In the genomic region with DNA sequence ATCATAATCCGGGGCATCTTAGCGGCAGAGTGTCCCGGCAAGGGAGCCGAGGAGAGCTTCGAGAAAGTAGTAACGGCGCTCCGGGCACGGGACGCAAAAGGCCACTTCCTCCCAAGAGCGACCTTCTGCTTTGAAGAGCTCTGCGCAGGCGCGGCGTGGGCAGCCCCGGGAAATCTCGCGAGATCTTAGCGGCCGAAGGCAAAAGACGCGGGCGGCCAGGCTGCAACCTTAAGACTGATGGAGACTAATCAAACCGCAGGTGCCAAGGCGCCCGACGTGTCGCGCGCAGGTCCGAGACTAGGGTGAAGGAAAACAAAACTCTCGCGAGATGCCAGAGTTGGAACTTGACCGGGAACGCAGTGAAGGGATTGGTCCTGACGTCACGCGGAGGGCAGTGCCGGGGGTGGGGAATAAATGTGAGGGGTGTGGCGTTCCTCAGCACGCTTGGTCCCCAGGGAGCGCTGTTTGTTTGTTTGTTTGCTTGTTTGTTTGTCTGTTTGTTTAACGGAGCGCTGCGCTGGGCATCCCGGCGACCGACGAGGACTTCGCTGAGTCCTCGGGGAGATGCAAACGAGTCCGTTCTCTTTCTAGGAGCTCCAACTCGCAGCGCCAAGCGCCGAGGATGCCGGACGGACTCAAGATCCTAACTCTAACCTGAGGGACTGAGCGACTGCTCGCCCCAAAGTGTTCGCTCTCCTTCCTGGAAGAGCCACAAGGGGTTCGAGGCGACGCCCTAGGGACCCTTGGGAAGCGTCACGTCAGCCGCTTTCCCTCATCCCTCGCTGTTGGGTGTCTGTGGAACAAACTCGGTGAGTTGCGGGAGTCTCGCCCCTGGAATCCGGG, we compare ENCODE assay signal across 8 mouse cellular contexts. TPM values are rescaled to one million over a fixed set of nuclear protein-coding genes. Genes with fewer than 3 reads are reported as not detected.
DNase-seq lines count a peak whose midpoint lies in the region; ATAC-seq and TF ChIP-seq lines count a peak whose summit lies in the region.

TSS of gene Cdc5l (minus strand) at position 319 of the 843 bp plus-strand sequence.

- H3K4me3 ChIP-seq in G1E (ENCODE audit: low read depth, low read length) = peak within 1 kb of the TSS; percentile 95
- H3K4me3 ChIP-seq in forebrain, embryonic 16.5 days (replicated peaks; ENCODE audit: low read length) = peak within 1 kb of the TSS; percentile 91
- H3K4me3 ChIP-seq in layer of hippocampus, adult 2 months = peak within 1 kb of the TSS; percentile 84
- peak within 1 kb of the TSS; percentile 92 for H3K4me3 ChIP-seq in lung, embryonic 14.5 days (ENCODE audit: low read depth, low read length)
- H3K4me3 ChIP-seq in olfactory bulb, adult 2 months (ENCODE audit: insufficient read depth, low read depth, low read length) = peak within 1 kb of the TSS; percentile 59
- H3K4me3 ChIP-seq in thymus, adult 2 months (ENCODE audit: control insufficient read depth, insufficient read depth, low read length) = peak within 1 kb of the TSS; percentile 91

- no peaks in the 10 kb centered on the region for H3K27me3 ChIP-seq in G1E (ENCODE audit: insufficient read depth, low read length)
- H3K27me3 ChIP-seq in forebrain, embryonic 16.5 days (replicated peaks; ENCODE audit: control insufficient read depth, insufficient read depth, low read length) = no peaks in the 10 kb centered on the region
- no peaks in the 10 kb centered on the region for H3K27me3 ChIP-seq in lung, embryonic 14.5 days (ENCODE audit: insufficient read depth, low read length)
- H3K27me3 ChIP-seq in thymus, adult 2 months (ENCODE audit: control insufficient read depth, insufficient read depth, low read length) = no peaks in the 10 kb centered on the region

- no peaks in the 10 kb centered on the region for H3K9me3 ChIP-seq in G1E (replicated peaks)
- no peaks in the 10 kb centered on the region for H3K9me3 ChIP-seq in forebrain, embryonic 16.5 days (ENCODE audit: control insufficient read depth, low read length)
- no peaks in the 10 kb centered on the region for H3K9me3 ChIP-seq in lung, embryonic 14.5 days (ENCODE audit: low read depth, low read length)

- H3K27ac ChIP-seq in forebrain, embryonic 16.5 days (ENCODE audit: low read length) = peak within 1 kb of the TSS; percentile 97
- H3K27ac ChIP-seq in layer of hippocampus, adult 2 months = peak within 1 kb of the TSS; percentile 95
- H3K27ac ChIP-seq in lung, embryonic 14.5 days (ENCODE audit: low read depth) = peak within 1 kb of the TSS; percentile 98
- H3K27ac ChIP-seq in olfactory bulb, adult 2 months (ENCODE audit: insufficient read depth, low read depth, low read length) = peak within 1 kb of the TSS; percentile 86
- peak within 1 kb of the TSS; percentile 46 for H3K27ac ChIP-seq in thymus, adult 2 months (ENCODE audit: control insufficient read depth, insufficient read depth, low read length)

- peak within 1 kb of the TSS; percentile 75 for H3K4me2 ChIP-seq in forebrain, embryonic 16.5 days (ENCODE audit: low read length)
- H3K4me2 ChIP-seq in lung, embryonic 14.5 days = peak within 1 kb of the TSS; percentile 95

- no peak for TF ChIP-seq CTCF in G1E (IDR thresholded peaks at IDR 0.05; ENCODE audit: low read depth, low read length)
- peak; percentile 52 for TF ChIP-seq CTCF in layer of hippocampus, adult 2 months (conservative IDR thresholded peaks at IDR 0.05)
- peak; percentile 43 for TF ChIP-seq CTCF in lung, embryonic 14.5 days (IDR thresholded peaks at IDR 0.05; ENCODE audit: low read depth)
- TF ChIP-seq CTCF in olfactory bulb, adult 2 months (IDR thresholded peaks at IDR 0.05; ENCODE audit: insufficient read depth, low read depth, low read length) = no peak; the same call in 1 of the 2 replicates
- no peak for TF ChIP-seq CTCF in thymus, adult 2 months (IDR thresholded peaks at IDR 0.05; ENCODE audit: borderline replicate concordance, control insufficient read depth, extremely low read depth, insufficient read depth, low read length, poor library complexity)

- peaks cover 6% of the 10 kb centered on the region for H3K36me3 ChIP-seq in G1E (replicated peaks)
- H3K36me3 ChIP-seq in forebrain, embryonic 16.5 days (ENCODE audit: control insufficient read depth, insufficient read depth) = no peaks in the 10 kb centered on the region
- H3K36me3 ChIP-seq in lung, embryonic 14.5 days (ENCODE audit: insufficient read depth) = peaks cover 10% of the 10 kb centered on the region; the same call in 1 of the 2 replicates
- H3K36me3 ChIP-seq in thymus, adult 2 months (ENCODE audit: control insufficient read depth, insufficient read depth, low read length) = no peaks in the 10 kb centered on the region

- intact Hi-C loops in heart, postnatal 36 days (cut with DNase I) = no loop called here

- peak; percentile 87 for DNase-seq in G1E (ENCODE audit: low spot score)
- DNase-seq in cerebellum, adult 18-20 months = peak; percentile 97 to 98
- DNase-seq in heart, postnatal 36 days = peak; percentile 96 to 98
- DNase-seq in layer of hippocampus, adult 2 months (ENCODE audit: low spot score in 2 of 2) = peak; percentile 96 to 97
- DNase-seq in lung, embryonic 14.5 days = peak; percentile 99
- DNase-seq in thymus, adult 2 months = peak; percentile 90

- TF ChIP-seq POLR2A in olfactory bulb, adult 2 months (IDR thresholded peaks at IDR 0.05; ENCODE audit: insufficient read depth, low read depth, low read length) = peak; percentile 94
- peak; percentile 90 for TF ChIP-seq POLR2A in thymus, adult 2 months (IDR thresholded peaks at IDR 0.05; ENCODE audit: control insufficient read depth, extremely low read depth, insufficient read depth, low read length, poor library complexity)

- H3K4me1 ChIP-seq in G1E (ENCODE audit: insufficient read depth, low read depth, low read length) = peaks cover 31% of the 10 kb centered on the region
- peaks cover 21% of the 10 kb centered on the region for H3K4me1 ChIP-seq in forebrain, embryonic 16.5 days (replicated peaks; ENCODE audit: control insufficient read depth, insufficient read depth, low read length)
- peaks cover 13% of the 10 kb centered on the region for H3K4me1 ChIP-seq in lung, embryonic 14.5 days (ENCODE audit: insufficient read depth)
- H3K4me1 ChIP-seq in olfactory bulb, adult 2 months (ENCODE audit: control insufficient read depth, insufficient read depth, low read length) = peaks cover 2% of the 10 kb centered on the region; the same call in 1 of the 2 replicates
- peaks cover 2% of the 10 kb centered on the region; the same call in 1 of the 2 replicates for H3K4me1 ChIP-seq in thymus, adult 2 months (replicated peaks; ENCODE audit: control insufficient read depth, insufficient read depth, low read length)

- under 1% methylated on average over 73 of the region's 73 CpGs for WGBS in forebrain, embryonic 16.5 days
- under 1% methylated on average over 73 of the region's 73 CpGs for WGBS in lung, embryonic 14.5 days
- under 1% methylated on average over 73 of the region's 73 CpGs for WGBS in olfactory bulb, adult 2 months
- WGBS in thymus, adult 2 months = under 1% methylated on average over 73 of the region's 73 CpGs

- H3K9ac ChIP-seq in forebrain, embryonic 16.5 days (replicated peaks; ENCODE audit: low read depth, low read length) = peak within 1 kb of the TSS; percentile 90
- H3K9ac ChIP-seq in lung, embryonic 14.5 days = peak within 1 kb of the TSS; percentile 91

- peak; percentile 96 for ATAC-seq in G1E (ENCODE audit: extremely low read depth, insufficient number of reproducible peaks, low FRiP score, poor library complexity, severe bottlenecking)
- peak; percentile 97 for ATAC-seq in forebrain, embryonic 16.5 days
- peak; percentile 99 for ATAC-seq in lung, embryonic 14.5 days (ENCODE audit: insufficient read depth)

RNA-seq across cellular contexts. Expression of gene Cdc5l, which starts in this region (rescaled TPM):
- 73.2 and 78.5 TPM in 2 replicates for total RNA-seq in G1E (2014; fragmentation: Nextera tagmentation)
- 106 and 109 TPM in 2 replicates for total RNA-seq in G1E (2017)
- polyA plus RNA-seq in G1E (2012) = 6.5 and 7.5 TPM in 2 replicates
- polyA plus RNA-seq in forebrain, embryonic 16.5 days (2015; fragmentation: Nextera tagmentation; extraction: Ambion mirVana) = 68.3 and 72.6 TPM in 2 replicates
- 10 to 100 TPM; 36.2 to 38.2 TPM for total RNA-seq in heart, postnatal 36 days (2021)
- total RNA-seq in layer of hippocampus, adult 2 months (2021) = 10 to 100 TPM; 55.7 to 57.5 TPM
- polyA plus RNA-seq in lung, embryonic 14.5 days (2014; fragmentation: Nextera tagmentation; extraction: Ambion mirVana) = 63.8 and 68.1 TPM in 2 replicates
- not detected in 2 replicates for polyA plus RNA-seq in olfactory bulb, adult 2 months (2012; ENCODE audit: insufficient read depth, insufficient read length, low replicate concordance, missing spikeins)
- polyA plus RNA-seq in thymus, adult 2 months (2012; rRNA removed) = 14.3 and 17.4 TPM in 2 replicates

Comparison
In these comparisons a context has a peak if more than half of its experiments do, and no peak if none do; other contexts are left out.
1. Peak in every context shown above with its lines: DNase-seq, ATAC-seq, H3K4me3 ChIP-seq and H3K27ac ChIP-seq.
2. CTCF ChIP-seq: peak in layer of hippocampus, adult 2 months (single experiment) and lung, embryonic 14.5 days (single experiment); none in G1E (single experiment), olfactory bulb, adult 2 months (single experiment) and thymus, adult 2 months (single experiment).
3. H3K27ac ChIP-seq: peak in every context shown above with its lines; median percentile 98 in lung, embryonic 14.5 days; 97 in forebrain, embryonic 16.5 days; 95 in layer of hippocampus, adult 2 months; 86 in olfactory bulb, adult 2 months; 46 in thymus, adult 2 months.